Mouse (Mus musculus) brain, embryonic 14.5 days (tissue): Measurements from ENCODE around the gene Osbpl7.

Experiments used
- CTCF ChIP-seq: fragments of 200-500 bp; IDR thresholded peaks from 2 replicates; pipeline ENCODE4 v1.5.1; 2012; ENCODE audit warnings: inconsistent platforms, mild to moderate bottlenecking, moderate library complexity, borderline replicate concordance; ENCODE audit not compliant: insufficient read depth, insufficient read length; ENCODE audit errors: extremely low read depth
- POLR2A ChIP-seq: fragments of 200-500 bp; IDR thresholded peaks from 2 replicates; pipeline ENCODE4 v1.6.1; 2012; ENCODE audit warnings: mild to moderate bottlenecking, inconsistent platforms, borderline replicate concordance; ENCODE audit not compliant: poor library complexity, insufficient read depth, insufficient read length, severe bottlenecking; ENCODE audit errors: extremely low read depth

DNA sequence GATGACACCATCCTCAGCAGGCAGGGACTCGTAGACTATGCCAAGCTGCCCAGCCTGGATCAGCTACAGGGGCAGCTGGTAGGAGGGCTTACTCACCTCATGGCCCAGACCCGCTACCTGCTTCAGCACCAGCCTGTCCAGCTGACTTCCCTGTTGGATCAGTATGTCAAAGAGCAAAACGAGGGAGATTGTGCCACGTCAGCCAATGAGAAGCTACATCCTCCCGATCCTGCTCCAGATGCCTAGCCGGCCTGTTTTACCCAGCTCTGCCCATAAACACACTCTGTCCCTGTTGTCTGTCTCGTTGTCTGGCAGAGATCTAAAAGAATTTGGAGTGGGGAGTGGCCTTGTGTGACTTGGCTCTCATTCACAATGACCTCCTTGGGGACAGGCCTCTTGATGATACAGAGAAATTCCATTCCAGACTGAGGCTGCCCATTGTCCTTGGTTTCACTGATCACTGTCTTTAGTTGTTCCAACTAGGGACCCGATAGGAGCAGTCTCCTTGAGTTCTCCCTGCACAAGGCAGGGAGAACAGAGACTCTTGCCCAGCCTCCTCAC lies 2.3 kb upstream of the Osbpl7 start:
- no peak for TF ChIP-seq POLR2A
- no peak for TF ChIP-seq CTCF
